Mouse (Mus musculus): ENCODE measurements around the gene Ggn.

The Ggn gene

GRCm38 (mm10) chr7:29213675-29214082 lies 43.7 kb downstream of the Ggn start, which contains the start of gene Catsperg1:
TSS of gene Catsperg1 (minus strand) at chr7:29214035.
- DNase-seq: peak; percentile 34 to 41

DNA sequence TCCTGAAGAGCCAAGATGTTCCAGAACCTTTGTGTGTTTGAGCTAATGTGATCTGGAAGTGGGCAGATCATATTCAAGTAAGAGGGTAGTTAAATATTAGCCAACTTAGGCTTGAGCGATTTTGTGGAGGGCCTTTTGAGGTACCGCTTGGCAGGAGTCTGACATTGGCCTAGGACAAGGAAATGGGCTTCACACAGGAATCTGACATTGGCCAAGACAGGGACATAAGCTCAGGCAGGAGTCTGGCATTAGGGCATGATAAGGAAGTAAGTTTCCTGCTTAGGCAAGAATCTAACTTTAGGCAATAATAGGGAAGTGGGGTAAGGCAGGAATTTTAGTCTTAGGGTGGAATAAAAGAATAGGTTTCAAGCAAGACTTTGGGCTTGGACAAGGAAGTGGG lies 44.2 kb downstream of the Ggn start:
- no peak for DNase-seq

GRCm38 (mm10) chr7:29214846-29215245 lies 44.8 kb downstream of the Ggn start:
- no peak for DNase-seq

Data from cerebellum, adult 18-20 months (tissue).